9 mouse cellular contexts compared by ENCODE assay signal in genomic region chr12:12937746-12938145, GRCm38 (mm10). TPM values are rescaled to one million over a fixed set of nuclear protein-coding genes. Genes with fewer than 3 reads are reported as not detected.
A peak's percentile ranks its signal among the peaks of the same experiment; 100 is the strongest.
DNase-seq lines count a peak whose midpoint lies in the region; ATAC-seq and TF ChIP-seq lines count a peak whose summit lies in the region.
"Had no signal": no experiment of that assay in that cellular context is flagged by ENCODE, and none has a peak within 500 bp of the region (broad histone marks: within the 10 kb centered on the region; RNA-seq: fewer than 3 reads in every experiment).

No protein-coding gene starts in this region.

- 10% methylated on average over 9 of the region's 9 CpGs for WGBS in lung, embryonic 16.5 days
- WGBS in intestine, postnatal 0 days, result 21% methylated on average over 9 of the region's 9 CpGs
- WGBS in olfactory bulb, adult 2 months, result 21% methylated on average over 9 of the region's 9 CpGs

- peaks cover 25% of the 10 kb centered on the region for H3K4me1 ChIP-seq in lung, embryonic 16.5 days (replicated peaks; ENCODE audit: control insufficient read depth, insufficient read depth, low read length)
- no peaks in the 10 kb centered on the region for H3K4me1 ChIP-seq in intestine, postnatal 0 days (replicated peaks; ENCODE audit: control insufficient read depth, insufficient read depth, low read length)
- H3K4me1 ChIP-seq in olfactory bulb, adult 2 months (ENCODE audit: control insufficient read depth, insufficient read depth, low read length), result peaks cover 19% of the 10 kb centered on the region

- peak; percentile 10 to 24 for DNase-seq in cerebellum, postnatal 14 days
- no peak for DNase-seq in lung, postnatal 10 days
- no peak for DNase-seq in adrenal gland, adult 2 months
- no peak for DNase-seq in layer of hippocampus, postnatal 25 days (ENCODE audit: extremely low spot score in 1 of 2, low spot score in 1 of 2)

- TF ChIP-seq CTCF in intestine, postnatal 0 days (IDR thresholded peaks at IDR 0.05; ENCODE audit: low read depth), result no peak
- TF ChIP-seq CTCF in olfactory bulb, adult 2 months (IDR thresholded peaks at IDR 0.05; ENCODE audit: insufficient read depth, low read depth, low read length), result no peak

- H3K4me2 ChIP-seq in lung, embryonic 16.5 days (ENCODE audit: low read depth, low read length), result peak overlapping the region; percentile 91
- peak overlapping the region; percentile 94 for H3K4me2 ChIP-seq in intestine, postnatal 0 days (replicated peaks; ENCODE audit: low read depth)

- ATAC-seq in cerebellum, adult (ENCODE audit: insufficient number of reproducible peaks, low FRiP score, low TSS enrichment), result no peak
- no peak for ATAC-seq in lung, embryonic 16.5 days (ENCODE audit: low read depth)
- no peak for ATAC-seq in intestine, postnatal 0 days

- H3K36me3 ChIP-seq in lung, embryonic 16.5 days (ENCODE audit: control insufficient read depth, insufficient read depth, low read length), result 0 out of 2 replicates have a peak, but pooled peaks cover 5% of the 10 kb centered on the region
- peaks cover 14% of the 10 kb centered on the region; the same call in 1 of the 2 replicates for H3K36me3 ChIP-seq in intestine, postnatal 0 days (ENCODE audit: control insufficient read depth, insufficient read depth)

- H3K9ac ChIP-seq in lung, embryonic 16.5 days (ENCODE audit: low read length), result peak overlapping the region; percentile 82
- no peak overlapping the region for H3K9ac ChIP-seq in intestine, postnatal 0 days (ENCODE audit: low read depth, low read length)

- peak overlapping the region; percentile 58; the same call in 1 of the 2 replicates for H3K27ac ChIP-seq in lung, embryonic 16.5 days (ENCODE audit: low read length)
- H3K27ac ChIP-seq in intestine, postnatal 0 days (ENCODE audit: low read depth, low read length), result peak overlapping the region; percentile 28; the same call in 1 of the 2 replicates
- H3K27ac ChIP-seq in olfactory bulb, adult 2 months (ENCODE audit: insufficient read depth, low read depth, low read length), result peak overlapping the region; percentile 93; the same call in 1 of the 2 replicates
- H3K27ac ChIP-seq: macrophage had no signal

- H3K9me3 ChIP-seq in lung, embryonic 16.5 days (ENCODE audit: control insufficient read depth, low read length), result no peaks in the 10 kb centered on the region
- H3K9me3 ChIP-seq in intestine, postnatal 0 days (ENCODE audit: control insufficient read depth), result no peaks in the 10 kb centered on the region

- no peaks in the 10 kb centered on the region for H3K27me3 ChIP-seq in lung, embryonic 16.5 days (ENCODE audit: control insufficient read depth, insufficient read depth, low read depth, low read length)
- H3K27me3 ChIP-seq in intestine, postnatal 0 days (replicated peaks; ENCODE audit: control insufficient read depth, insufficient read depth, low read length), result no peaks in the 10 kb centered on the region

- no peak for TF ChIP-seq POLR2A in olfactory bulb, adult 2 months (IDR thresholded peaks at IDR 0.05; ENCODE audit: insufficient read depth, low read depth, low read length)

- H3K4me3 ChIP-seq in lung, embryonic 16.5 days (ENCODE audit: low read length), result peak overlapping the region; percentile 80
- H3K4me3 ChIP-seq in intestine, postnatal 0 days (ENCODE audit: low read depth, low read length), result peak overlapping the region; percentile 82
- peak overlapping the region; percentile 40 for H3K4me3 ChIP-seq in olfactory bulb, adult 2 months (ENCODE audit: insufficient read depth, low read depth, low read length)

RNA-seq across cellular contexts. Expression of gene Mycn, which starts 4.0 kb away (rescaled TPM):
- polyA plus RNA-seq in lung, embryonic 16.5 days (2015; fragmentation: Nextera tagmentation; extraction: Ambion mirVana), result 31.2 and 37.2 TPM in 2 replicates
- 18.2 and 21.3 TPM in 2 replicates for polyA plus RNA-seq in intestine, postnatal 0 days (2015; fragmentation: Nextera tagmentation; extraction: Ambion mirVana)
- not detected in 2 replicates for polyA plus RNA-seq in olfactory bulb, adult 2 months (2012; ENCODE audit: insufficient read depth, insufficient read length, low replicate concordance, missing spikeins)
- total RNA-seq in adrenal gland, adult 2 months (2021), result 1 to 10 TPM; 6.1 to 9.6 TPM
- polyA plus RNA-seq in adrenal gland, adult 2 months (2012; rRNA removed), result 3.8 and 5.8 TPM in 2 replicates
- 10 to 100 TPM; 12.2 to 14.1 TPM for total RNA-seq in layer of hippocampus, postnatal 25 days (2021)
- polyA plus RNA-seq: macrophage had no signal

Comparison
In these comparisons a context has a peak if more than half of its experiments do, and no peak if none do; other contexts are left out.
1. DNase-seq: peak in cerebellum, postnatal 14 days (2 of 2); none in lung, postnatal 10 days (single experiment), adrenal gland, adult 2 months (single experiment) and layer of hippocampus, postnatal 25 days (0 of 2).
2. H3K27ac ChIP-seq: peak in every context shown above with its lines; median percentile 93 in olfactory bulb, adult 2 months; 58 in lung, embryonic 16.5 days; 28 in intestine, postnatal 0 days.
3. Peak in every context shown above with its lines, with median percentiles within 50 percentile points of each other: H3K4me3 ChIP-seq.